Mouse (Mus musculus) midbrain, embryonic 16.5 days (tissue): ENCODE measurements around the gene Magi1. TPM values are rescaled to one million over a fixed set of nuclear protein-coding genes. Genes with fewer than 3 reads are reported as not detected.

Experiments used
- ATAC-seq: fragments of 200-750 bp; cut with Nextera tagmentation; 2 replicates; pipeline ENCODE4 v1.8.0; 2017; ENCODE audit warnings: moderate TSS enrichment
- H3K27ac ChIP-seq: fragments of 300-500 bp; sonication (generic); 2 replicates; pipeline ENCODE4 v1.5.1; 2014; ENCODE audit warnings: mild to moderate bottlenecking, low read length, mixed read lengths
- H3K27me3 ChIP-seq: fragments of 300-500 bp; sonication (generic); 2 replicates; pipeline ENCODE4 v1.6.1; 2014; ENCODE audit warnings: low read depth, low read length, mixed read lengths; ENCODE audit not compliant: control insufficient read depth, insufficient read depth
- H3K36me3 ChIP-seq: fragments of 300-500 bp; sonication (generic); 2 replicates; pipeline ENCODE4 v1.6.1; 2014; ENCODE audit warnings: mild to moderate bottlenecking, low read length, moderate library complexity, mixed read lengths; ENCODE audit not compliant: control insufficient read depth, insufficient read depth
- H3K4me1 ChIP-seq: fragments of 300-500 bp; sonication (generic); 2 replicates; pipeline ENCODE4 v1.6.1; 2014; ENCODE audit warnings: mild to moderate bottlenecking, low read length, mixed read lengths; ENCODE audit not compliant: control insufficient read depth, insufficient read depth
- H3K4me2 ChIP-seq: fragments of 300-500 bp; sonication (generic); 2 replicates; pipeline ENCODE4 v1.6.1; 2014; ENCODE audit warnings: mild to moderate bottlenecking, low read length, mixed read lengths
- H3K4me3 ChIP-seq: fragments of 300-500 bp; sonication (generic); 2 replicates; pipeline ENCODE4 v1.5.1; 2014; ENCODE audit warnings: low read depth, mild to moderate bottlenecking, low read length, moderate library complexity, mixed read lengths
- H3K9ac ChIP-seq: fragments of 300-500 bp; sonication (generic); 2 replicates; pipeline ENCODE4 v1.6.1; 2014; ENCODE audit warnings: low read depth, low read length, mixed read lengths
- H3K9me3 ChIP-seq: fragments of 300-500 bp; sonication (generic); replicated peaks from 2 replicates; pipeline ENCODE4 v1.6.1; 2014; ENCODE audit warnings: mild to moderate bottlenecking, low read length, mixed read lengths; ENCODE audit not compliant: control insufficient read depth, poor library complexity, severe bottlenecking
- WGBS: fragments of 180-500 bp; shearing (Covaris S2); extraction: QIAGEN DNeasy Blood & Tissue Kit; methylation state at CpG from one replicate; pipeline ENCODE4 v1.1.7; 2014; 5-methylcytosine and 5-hydroxymethylcytosine counted together
- polyA plus RNA-seq: library from polyadenylated mRNA; unstranded; fragments of >200 nt; fragmentation: Nextera tagmentation; extraction: Ambion mirVana; gene quantifications from 2 replicates; pipeline ENCODE4 v1.2.1, GENCODE M21; 2015

Gene Magi1
- polyA plus RNA-seq, 1 experiment from 2014 or later = 34.6 TPM

GRCm38 (mm10) chr6:94286555-94286954 is 2.8 kb upstream of the Magi1 start:
- ATAC-seq = no peak
- 96% methylated on average over 2 of the region's 2 CpGs for WGBS
- no peaks in the 10 kb centered on the region; the same call in 1 of the 2 replicates for H3K27me3 ChIP-seq
- no peaks in the 10 kb centered on the region for H3K9me3 ChIP-seq
- H3K36me3 ChIP-seq = no peaks in the 10 kb centered on the region
- H3K4me2 ChIP-seq = no peak overlapping the region
- no peak overlapping the region for H3K9ac ChIP-seq
- H3K4me1 ChIP-seq = peaks cover 12% of the 10 kb centered on the region
- H3K4me3 ChIP-seq = no peak overlapping the region
- no peak overlapping the region for H3K27ac ChIP-seq

- peak overlapping the region; percentile 23; the same call in 1 of the 2 replicates for H3K9ac ChIP-seq
- peak; percentile 70 for ATAC-seq
- H3K4me3 ChIP-seq = peak overlapping the region; percentile 70
- H3K36me3 ChIP-seq = no peaks in the 10 kb centered on the region
- H3K27me3 ChIP-seq = no peaks in the 10 kb centered on the region; the same call in 1 of the 2 replicates
- peak overlapping the region; percentile 83 for H3K4me2 ChIP-seq
- WGBS = under 1% methylated on average over 44 of the region's 44 CpGs
- no peaks in the 10 kb centered on the region for H3K9me3 ChIP-seq
- H3K27ac ChIP-seq = no peak overlapping the region
- H3K4me1 ChIP-seq = peaks cover 19% of the 10 kb centered on the region
Observed at GRCm38 (mm10) chr6:94284089-94284825, 540 bp upstream of the Magi1 start.

- WGBS = under 1% methylated on average over 55 of the region's 55 CpGs
- peak overlapping the region; percentile 82 for H3K27ac ChIP-seq
- H3K4me1 ChIP-seq = peaks cover 19% of the 10 kb centered on the region
- H3K4me2 ChIP-seq = peak overlapping the region; percentile 83
- no peaks in the 10 kb centered on the region for H3K36me3 ChIP-seq
- peak overlapping the region; percentile 69 for H3K9ac ChIP-seq
- H3K4me3 ChIP-seq = peak overlapping the region; percentile 70
- no peaks in the 10 kb centered on the region for H3K9me3 ChIP-seq
- peak; percentile 18; the same call in 1 of the 2 replicates for ATAC-seq
- no peaks in the 10 kb centered on the region; the same call in 1 of the 2 replicates for H3K27me3 ChIP-seq
Observed at GRCm38 (mm10) chr6:94282301-94283241, 1.1 kb downstream of the Magi1 start.

GRCm38 (mm10) chr6:94281606-94282280 is 2.0 kb downstream of the Magi1 start:
- Histone ChIP-seq H3K27me3 (no peaks in the 10 kb centered on the region; the same call in 1 of the 2 replicates), H3K9me3 (no peaks in the 10 kb centered on the region), H3K4me2 (peak overlapping the region; percentile 83), H3K9ac (peak overlapping the region; percentile 38; the same call in 1 of the 2 replicates), H3K36me3 (no peaks in the 10 kb centered on the region), H3K4me1 (peaks cover 19% of the 10 kb centered on the region), H3K27ac (no peak overlapping the region), H3K4me3 (peak overlapping the region; percentile 70)
- 5% methylated on average over 17 of the region's 17 CpGs for WGBS
- ATAC-seq = no peak

GRCm38 (mm10) chr6:94273941-94274340 is 9.8 kb downstream of the Magi1 start:
- no peaks in the 10 kb centered on the region for H3K9me3 ChIP-seq
- no peaks in the 10 kb centered on the region for H3K36me3 ChIP-seq
- no peak overlapping the region for H3K9ac ChIP-seq
- H3K4me2 ChIP-seq = no peak overlapping the region
- no peaks in the 10 kb centered on the region for H3K4me1 ChIP-seq
- no peak for ATAC-seq
- no peak overlapping the region for H3K4me3 ChIP-seq
- WGBS = 91% methylated on average over 3 of the region's 3 CpGs
- no peak overlapping the region for H3K27ac ChIP-seq
- H3K27me3 ChIP-seq = no peaks in the 10 kb centered on the region

- Histone ChIP-seq H3K9ac (no peak overlapping the region), H3K27me3 (no peaks in the 10 kb centered on the region), H3K9me3 (no peaks in the 10 kb centered on the region), H3K27ac (no peak overlapping the region), H3K4me3 (no peak overlapping the region), H3K4me2 (no peak overlapping the region), H3K4me1 (no peaks in the 10 kb centered on the region), H3K36me3 (no peaks in the 10 kb centered on the region)
- WGBS = 82% methylated on average over 5 of the region's 5 CpGs
- ATAC-seq = no peak
Observed at GRCm38 (mm10) chr6:94270001-94270400, 13.7 kb downstream of the Magi1 start.

- H3K4me2 ChIP-seq = no peak overlapping the region
- H3K27me3 ChIP-seq = no peaks in the 10 kb centered on the region
- no peak overlapping the region for H3K9ac ChIP-seq
- ATAC-seq = no peak
- WGBS = 84% methylated on average over 4 of the region's 4 CpGs
- H3K4me3 ChIP-seq = no peak overlapping the region
- H3K4me1 ChIP-seq = no peaks in the 10 kb centered on the region
- H3K36me3 ChIP-seq = no peaks in the 10 kb centered on the region
- H3K27ac ChIP-seq = no peak overlapping the region
- H3K9me3 ChIP-seq = no peaks in the 10 kb centered on the region
Observed at GRCm38 (mm10) chr6:94269174-94269573, 14.5 kb downstream of the Magi1 start.

- WGBS = 47% methylated on average over 3 of the region's 3 CpGs
Observed at GRCm38 (mm10) chr6:94265244-94265935, 18.3 kb downstream of the Magi1 start.

More at GRCm38 (mm10) chr6:94265244-94265935, 18.3 kb downstream of the Magi1 start:
- Histone ChIP-seq H3K27me3 (no peaks in the 10 kb centered on the region), H3K4me3 (no peak overlapping the region), H3K4me2 (no peak overlapping the region), H3K36me3 (no peaks in the 10 kb centered on the region), H3K27ac (no peak overlapping the region), H3K4me1 (no peaks in the 10 kb centered on the region), H3K9me3 (no peaks in the 10 kb centered on the region), H3K9ac (no peak overlapping the region)
- no peak for ATAC-seq
